Mouse (Mus musculus): Measurements from ENCODE around the gene Htr3a.

DNA sequence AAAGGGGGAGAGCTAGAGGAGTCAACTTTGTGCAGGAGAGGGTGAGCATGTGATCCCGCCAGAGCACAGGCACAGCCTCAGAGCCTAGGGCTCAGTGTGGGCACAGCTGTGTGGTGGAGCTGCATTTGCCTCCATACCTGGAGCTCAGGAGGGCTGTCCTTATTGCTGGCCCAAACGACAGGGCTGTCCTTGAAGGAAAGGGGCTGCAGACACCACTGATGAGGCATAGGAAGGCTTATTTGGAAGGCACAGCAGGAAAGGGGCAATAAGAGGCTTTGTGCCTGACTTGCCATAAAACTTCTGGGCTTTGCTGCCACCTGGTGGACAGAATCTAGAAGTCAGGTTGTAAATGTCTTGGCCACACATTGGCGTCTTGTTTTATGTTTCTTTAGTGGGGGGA is 16.9 kb downstream of the Htr3a start:
- peak; percentile 41; the same call in 1 of the 2 replicates for TF ChIP-seq CTCF (IDR thresholded peaks at IDR 0.05; ENCODE audit: extremely low read depth, insufficient read length, insufficient replicate concordance, low read depth, low read length)
- TF ChIP-seq POLR2A (IDR thresholded peaks at IDR 0.05; ENCODE audit: low read depth, low read length) = no peak

Measured in small intestine, adult 2 months (tissue).